Mouse (Mus musculus): Measurements from ENCODE around the gene Tbc1d2. TPM values are rescaled to one million over a fixed set of nuclear protein-coding genes. Genes with fewer than 3 reads are reported as not detected.
A peak's percentile ranks its signal among the peaks of the same experiment; 100 is the strongest.

Gene Tbc1d2
- polyA plus RNA-seq, 1 experiment from 2014 or later, result 5.2 TPM

- peak overlapping the region; percentile 59 for H3K4me2 ChIP-seq (replicated peaks; ENCODE audit: low read depth)
- 0 out of 2 replicates have a peak, but pooled peaks cover 3% of the 10 kb centered on the region for H3K4me1 ChIP-seq (replicated peaks; ENCODE audit: control insufficient read depth, insufficient read depth, low read length)
- ATAC-seq, result no peak
- TF ChIP-seq CTCF (IDR thresholded peaks at IDR 0.05; ENCODE audit: low read depth), result no peak
- H3K27me3 ChIP-seq (replicated peaks; ENCODE audit: control insufficient read depth, insufficient read depth, low read length), result no peaks in the 10 kb centered on the region
- H3K4me3 ChIP-seq (ENCODE audit: low read depth, low read length), result peak overlapping the region; percentile 11; the same call in 1 of the 2 replicates
- 21% methylated on average over 10 of the region's 10 CpGs for WGBS
- no peaks in the 10 kb centered on the region for H3K9me3 ChIP-seq (ENCODE audit: control insufficient read depth)
- peak overlapping the region; percentile 52 for H3K9ac ChIP-seq (ENCODE audit: low read depth, low read length)
- peak overlapping the region; percentile 93 for H3K27ac ChIP-seq (ENCODE audit: low read depth, low read length)
- no peaks in the 10 kb centered on the region; the same call in 1 of the 2 replicates for H3K36me3 ChIP-seq (ENCODE audit: control insufficient read depth, insufficient read depth)
Measured at GRCm38 (mm10) chr4:46598111-46598510, 51.9 kb downstream of the Tbc1d2 start.

GRCm38 (mm10) chr4:46597286-46597961 is 52.6 kb downstream of the Tbc1d2 start:
- H3K4me3 ChIP-seq (ENCODE audit: low read depth, low read length), result peak overlapping the region; percentile 11; the same call in 1 of the 2 replicates
- no peak for TF ChIP-seq CTCF (IDR thresholded peaks at IDR 0.05; ENCODE audit: low read depth)
- peak overlapping the region; percentile 52 for H3K9ac ChIP-seq (ENCODE audit: low read depth, low read length)
- H3K9me3 ChIP-seq (ENCODE audit: control insufficient read depth), result no peaks in the 10 kb centered on the region
- H3K4me1 ChIP-seq (replicated peaks; ENCODE audit: control insufficient read depth, insufficient read depth, low read length), result no peaks in the 10 kb centered on the region
- H3K27me3 ChIP-seq (replicated peaks; ENCODE audit: control insufficient read depth, insufficient read depth, low read length), result no peaks in the 10 kb centered on the region
- peak overlapping the region; percentile 59 for H3K4me2 ChIP-seq (replicated peaks; ENCODE audit: low read depth)
- peak overlapping the region; percentile 93 for H3K27ac ChIP-seq (ENCODE audit: low read depth, low read length)
- H3K36me3 ChIP-seq (ENCODE audit: control insufficient read depth, insufficient read depth), result no peaks in the 10 kb centered on the region; the same call in 1 of the 2 replicates
- ATAC-seq, result peak; percentile 66
- WGBS, result 25% methylated on average over 11 of the region's 11 CpGs

- peak overlapping the region; percentile 93 for H3K27ac ChIP-seq (ENCODE audit: low read depth, low read length)
- peak overlapping the region; percentile 17; the same call in 1 of the 2 replicates for H3K9ac ChIP-seq (ENCODE audit: low read depth, low read length)
- no peaks in the 10 kb centered on the region; the same call in 1 of the 2 replicates for H3K36me3 ChIP-seq (ENCODE audit: control insufficient read depth, insufficient read depth)
- 64% methylated on average over 6 of the region's 6 CpGs for WGBS
- H3K4me2 ChIP-seq (replicated peaks; ENCODE audit: low read depth), result peak overlapping the region; percentile 40
- no peak overlapping the region for H3K4me3 ChIP-seq (ENCODE audit: low read depth, low read length)
- peaks cover 4% of the 10 kb centered on the region; the same call in 1 of the 2 replicates for H3K4me1 ChIP-seq (replicated peaks; ENCODE audit: control insufficient read depth, insufficient read depth, low read length)
- ATAC-seq, result no peak
- H3K27me3 ChIP-seq (replicated peaks; ENCODE audit: control insufficient read depth, insufficient read depth, low read length), result no peaks in the 10 kb centered on the region
- H3K9me3 ChIP-seq (ENCODE audit: control insufficient read depth), result no peaks in the 10 kb centered on the region
- no peak for TF ChIP-seq CTCF (IDR thresholded peaks at IDR 0.05; ENCODE audit: low read depth)
Measured at GRCm38 (mm10) chr4:46596398-46596797, 53.6 kb downstream of the Tbc1d2 start.

GRCm38 (mm10) chr4:46594131-46594530 is 55.9 kb downstream of the Tbc1d2 start:
- peak; percentile 79 for ATAC-seq
- no peak overlapping the region; the same call in 1 of the 2 replicates for H3K4me2 ChIP-seq (replicated peaks; ENCODE audit: low read depth)
- peaks cover 4% of the 10 kb centered on the region; the same call in 1 of the 2 replicates for H3K36me3 ChIP-seq (ENCODE audit: control insufficient read depth, insufficient read depth)
- TF ChIP-seq CTCF (IDR thresholded peaks at IDR 0.05; ENCODE audit: low read depth), result no peak
- peak overlapping the region; percentile 83 for H3K27ac ChIP-seq (ENCODE audit: low read depth, low read length)
- no peak overlapping the region for H3K4me3 ChIP-seq (ENCODE audit: low read depth, low read length)
- no peak overlapping the region for H3K9ac ChIP-seq (ENCODE audit: low read depth, low read length)
- H3K4me1 ChIP-seq (replicated peaks; ENCODE audit: control insufficient read depth, insufficient read depth, low read length), result peaks cover 4% of the 10 kb centered on the region; the same call in 1 of the 2 replicates
- 39% methylated on average over 5 of the region's 5 CpGs for WGBS
- H3K27me3 ChIP-seq (replicated peaks; ENCODE audit: control insufficient read depth, insufficient read depth, low read length), result no peaks in the 10 kb centered on the region
- H3K9me3 ChIP-seq (ENCODE audit: control insufficient read depth), result no peaks in the 10 kb centered on the region

DNA sequence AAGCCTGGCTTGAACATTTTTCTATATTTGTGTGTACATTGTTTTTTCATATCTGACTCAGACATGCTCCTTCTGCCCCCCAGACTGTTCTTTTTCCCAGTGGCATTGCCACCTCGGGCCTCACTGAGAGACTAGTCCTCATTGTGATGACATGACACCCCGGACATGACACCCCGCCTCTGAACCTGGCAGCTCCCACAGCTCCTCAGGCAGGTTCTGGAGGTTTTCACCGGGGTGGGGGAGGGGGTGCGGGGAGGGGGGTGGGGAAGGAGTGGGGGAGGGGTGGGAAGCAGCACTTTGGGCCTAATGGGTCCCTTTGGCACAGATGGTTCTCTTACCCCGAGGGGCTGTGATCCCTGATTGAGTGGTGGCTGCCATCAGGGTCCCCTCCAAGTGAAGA is 56.5 kb downstream of the Tbc1d2 start:
- no peaks in the 10 kb centered on the region for H3K27me3 ChIP-seq (replicated peaks; ENCODE audit: control insufficient read depth, insufficient read depth, low read length)
- WGBS, result 40% methylated on average over 6 of the region's 6 CpGs
- no peak overlapping the region for H3K4me3 ChIP-seq (ENCODE audit: low read depth, low read length)
- ATAC-seq, result no peak
- peaks cover 6% of the 10 kb centered on the region; the same call in 1 of the 2 replicates for H3K36me3 ChIP-seq (ENCODE audit: control insufficient read depth, insufficient read depth)
- peak overlapping the region; percentile 83 for H3K27ac ChIP-seq (ENCODE audit: low read depth, low read length)
- no peak for TF ChIP-seq CTCF (IDR thresholded peaks at IDR 0.05; ENCODE audit: low read depth)
- no peak overlapping the region for H3K9ac ChIP-seq (ENCODE audit: low read depth, low read length)
- peaks cover 4% of the 10 kb centered on the region; the same call in 1 of the 2 replicates for H3K4me1 ChIP-seq (replicated peaks; ENCODE audit: control insufficient read depth, insufficient read depth, low read length)
- no peak overlapping the region for H3K4me2 ChIP-seq (replicated peaks; ENCODE audit: low read depth)
- H3K9me3 ChIP-seq (ENCODE audit: control insufficient read depth), result no peaks in the 10 kb centered on the region

DNA sequence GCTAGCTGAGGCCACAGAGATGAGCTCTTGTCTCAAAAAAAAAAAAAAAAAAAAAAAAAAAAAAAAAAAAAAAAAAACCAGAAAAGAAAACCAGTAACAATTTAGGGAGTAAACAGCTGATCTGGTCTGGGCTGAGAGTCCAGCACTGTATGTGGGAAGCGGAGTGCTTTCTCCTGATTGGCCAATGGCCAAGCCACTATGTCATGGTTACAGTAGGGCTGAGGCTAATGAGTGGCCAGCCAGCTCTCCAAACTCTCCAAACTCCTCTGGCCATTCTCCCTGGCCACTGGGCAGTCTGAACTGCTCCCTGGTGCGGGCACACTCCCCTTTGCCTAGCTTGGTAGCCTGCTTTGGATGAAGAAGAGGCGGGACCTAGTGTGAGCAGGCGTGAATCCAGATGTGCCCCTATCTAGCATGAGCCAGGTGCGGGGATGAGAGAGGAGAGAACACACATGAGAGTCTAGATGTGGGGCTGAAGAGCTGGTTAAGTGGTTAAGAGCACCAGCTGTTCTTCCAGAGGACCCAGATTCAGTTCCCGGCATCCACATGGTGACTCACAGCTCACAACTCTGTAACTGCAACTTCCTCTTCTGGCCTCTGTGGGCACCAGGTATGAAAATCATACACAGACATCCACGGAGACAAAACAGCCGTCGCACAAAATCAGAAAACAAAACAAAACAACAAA is 58.0 kb downstream of the Tbc1d2 start:
- H3K27me3 ChIP-seq (replicated peaks; ENCODE audit: control insufficient read depth, insufficient read depth, low read length), result no peaks in the 10 kb centered on the region
- H3K36me3 ChIP-seq (ENCODE audit: control insufficient read depth, insufficient read depth), result peaks cover 6% of the 10 kb centered on the region; the same call in 1 of the 2 replicates
- peaks cover 4% of the 10 kb centered on the region; the same call in 1 of the 2 replicates for H3K4me1 ChIP-seq (replicated peaks; ENCODE audit: control insufficient read depth, insufficient read depth, low read length)
- H3K4me2 ChIP-seq (replicated peaks; ENCODE audit: low read depth), result no peak overlapping the region
- H3K9me3 ChIP-seq (ENCODE audit: control insufficient read depth), result no peaks in the 10 kb centered on the region
- no peak for ATAC-seq
- peak overlapping the region; percentile 28; the same call in 1 of the 2 replicates for H3K27ac ChIP-seq (ENCODE audit: low read depth, low read length)
- no peak for TF ChIP-seq CTCF (IDR thresholded peaks at IDR 0.05; ENCODE audit: low read depth)
- no peak overlapping the region for H3K4me3 ChIP-seq (ENCODE audit: low read depth, low read length)
- H3K9ac ChIP-seq (ENCODE audit: low read depth, low read length), result no peak overlapping the region
- WGBS, result 75% methylated on average over 9 of the region's 9 CpGs

All from intestine, postnatal 0 days (tissue).